Comparison of ENCODE assay signal across 32 mouse cellular contexts in genomic region chr4:119225719-119226118, GRCm38 (mm10). TPM values are rescaled to one million over a fixed set of nuclear protein-coding genes. Genes with fewer than 3 reads are reported as not detected.
"Had no signal": no experiment of that assay in that cellular context is flagged by ENCODE, and none has a peak within 500 bp of the region (broad histone marks: within the 10 kb centered on the region; RNA-seq: fewer than 3 reads in every experiment).

No protein-coding gene starts in this region.

- H3K27ac ChIP-seq: heart, adult 2 months; heart, embryonic 13.5 days; heart, embryonic 15.5 days; hindbrain, embryonic 14.5 days; intestine, embryonic 15.5 days; layer of hippocampus, adult 2 months; left cerebral cortex, adult 2 months; limb, embryonic 10.5 days; limb, embryonic 12.5 days; liver, embryonic 13.5 days had no signal

- H3K4me2 ChIP-seq: heart, embryonic 11.5 days; heart, embryonic 13.5 days; heart, embryonic 15.5 days; hindbrain, embryonic 14.5 days; intestine, embryonic 15.5 days; limb, embryonic 12.5 days; liver, embryonic 13.5 days had no signal

- ATAC-seq: hindbrain, embryonic 16.5 days; inflammation-experienced regulatory T-cells, adult 6 months; intestine, embryonic 15.5 days; intestine, postnatal 0 days had no signal

- H3K9ac ChIP-seq: heart, embryonic 13.5 days; heart, embryonic 15.5 days; hindbrain, embryonic 14.5 days; intestine, embryonic 15.5 days; limb, embryonic 12.5 days; liver, embryonic 13.5 days had no signal

- H3K9me3 ChIP-seq: heart, embryonic 13.5 days; heart, embryonic 15.5 days; intestine, embryonic 15.5 days; limb, embryonic 10.5 days; limb, embryonic 12.5 days; liver, embryonic 13.5 days had no signal

- H3K4me1 ChIP-seq: heart, embryonic 13.5 days; heart, embryonic 15.5 days; intestine, embryonic 15.5 days; limb, embryonic 10.5 days; limb, embryonic 12.5 days had no signal

- H3K27me3 ChIP-seq: heart, embryonic 13.5 days; heart, embryonic 15.5 days; intestine, embryonic 15.5 days; limb, embryonic 12.5 days; liver, embryonic 13.5 days had no signal

- H3K4me3 ChIP-seq: heart, adult 2 months; heart, embryonic 13.5 days; heart, embryonic 15.5 days; intestine, embryonic 15.5 days; layer of hippocampus, adult 2 months; left cerebral cortex, adult 2 months; limb, embryonic 10.5 days; limb, embryonic 12.5 days; liver, embryonic 13.5 days had no signal

- DNase-seq: gastrocnemius, postnatal 14 days; gastrocnemius, postnatal 36 days; heart, adult 11 months; heart, adult 2 months; heart, postnatal 14 days; heart, postnatal 36 days; kidney, adult 18-20 months; kidney, adult 8-10 months; kidney, postnatal 10 days; kidney, postnatal 25 days; kidney, postnatal 4 days; liver, embryonic 13.5 days; lung, adult 18-20 months had no signal

RNA-seq across cellular contexts. Expression of gene Tmem269, which starts 7.7 kb away (rescaled TPM):
- total RNA-seq: gastrocnemius, adult 18-20 months; gastrocnemius, postnatal 14 days; gastrocnemius, postnatal 36 days; heart, adult 2 months; heart, postnatal 14 days; heart, postnatal 36 days; layer of hippocampus, postnatal 10 days had no signal
- polyA plus RNA-seq: heart, embryonic 11.5 days; heart, embryonic 13.5 days; heart, postnatal 0 days; hindbrain, embryonic 11.5 days; hindbrain, embryonic 14.5 days; inflammation-experienced regulatory T-cells, adult 6 months; intestine, embryonic 15.5 days; kidney, embryonic 14.5 days; kidney, embryonic 16.5 days; limb, embryonic 10.5 days; limb, embryonic 12.5 days; liver, embryonic 13.5 days had no signal

RNA-seq across cellular contexts. Expression of gene Cldn19, which starts 29.5 kb away (rescaled TPM):
- total RNA-seq: heart, adult 2 months; heart, postnatal 36 days; hematopoietic stem cell, adult 5-6 weeks had no signal
- polyA plus RNA-seq: heart, embryonic 11.5 days; heart, embryonic 13.5 days; heart, embryonic 15.5 days; heart, postnatal 0 days; inflammation-experienced regulatory T-cells, adult 6 months; limb, embryonic 10.5 days; liver, embryonic 13.5 days had no signal
